Mouse (Mus musculus) frontal cortex, postnatal 25 days (tissue): ENCODE measurements around the gene Txnip.

Experiments
- DNase-seq, 2 experiments: peaks; one replicate each; pipeline ENCODE4 v3.0.0; 2022; ENCODE audit warnings: low spot score in 2 of 2

Txnip gene

GRCm38 (mm10) chr3:96569506-96569905, 11.7 kb downstream of the Txnip start:
- no peak for DNase-seq

DNA sequence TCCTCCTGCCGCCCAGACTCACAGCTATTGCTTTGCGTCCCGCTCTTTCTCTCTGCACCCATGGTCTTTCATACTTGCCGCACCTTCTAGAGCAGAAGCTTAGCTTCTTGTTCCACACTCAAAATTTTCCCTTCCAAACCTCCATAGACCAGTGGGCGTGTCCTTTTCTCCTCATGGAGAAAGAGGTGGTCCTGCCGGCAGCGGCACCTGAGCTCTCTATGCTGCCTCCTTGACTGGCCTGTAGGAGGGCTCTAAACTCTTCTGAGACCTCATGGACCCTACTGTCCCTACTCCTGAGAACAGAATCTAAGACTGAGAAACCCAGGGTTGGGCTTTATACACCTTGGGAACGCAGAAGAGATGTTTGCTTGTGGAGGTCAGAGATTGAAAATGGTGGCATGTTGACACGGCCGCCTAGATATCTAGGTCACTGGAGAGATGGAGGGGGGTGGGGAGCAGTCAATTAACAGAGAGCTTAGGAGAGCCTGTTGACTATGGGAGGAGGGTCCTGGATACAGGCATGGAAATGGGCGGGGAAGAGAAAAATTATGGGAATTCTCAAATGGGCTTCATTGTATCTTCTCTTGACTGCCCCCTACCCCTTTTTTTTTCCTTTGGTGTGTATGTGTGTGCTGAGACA, 12.3 kb downstream of the Txnip start:
- DNase-seq = no peak

DNA sequence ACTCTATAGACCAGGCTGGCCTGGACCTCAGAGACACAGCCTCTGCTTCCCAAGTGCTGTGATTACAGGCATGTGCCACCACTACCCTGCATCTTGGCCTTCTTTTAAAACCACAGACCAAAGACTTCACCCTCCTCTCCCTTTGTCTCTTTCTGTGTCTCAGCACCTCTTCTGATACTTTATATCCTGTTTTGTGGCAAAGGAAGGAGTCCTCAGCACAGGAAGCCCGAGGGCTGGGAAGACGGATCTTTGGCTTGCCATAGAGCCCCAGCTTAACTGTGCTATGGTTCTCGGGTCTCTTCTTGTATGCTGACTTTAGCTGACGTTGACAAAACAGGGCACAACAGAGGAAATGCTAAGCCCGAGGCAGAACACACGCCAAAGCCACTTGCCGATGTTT, 12.9 kb downstream of the Txnip start:
- no peak for DNase-seq

DNA sequence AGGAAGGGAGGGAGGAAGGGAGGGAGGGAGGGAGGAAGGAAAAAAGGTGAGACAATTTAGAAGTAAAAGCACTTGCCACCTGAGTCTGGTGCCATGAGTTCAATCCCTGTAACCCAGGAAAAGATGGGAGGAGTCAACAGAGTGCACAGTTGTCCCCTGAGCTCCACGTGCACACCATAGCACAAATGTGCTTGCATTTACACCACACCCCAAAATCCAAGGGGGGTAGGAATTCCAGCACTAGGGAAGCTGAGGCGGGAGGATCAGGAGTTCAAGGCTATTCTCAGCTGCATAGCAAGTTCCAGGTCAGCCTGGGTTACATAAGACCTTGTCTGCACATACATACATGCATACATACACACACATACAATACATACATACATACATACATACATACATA, 13.6 kb downstream of the Txnip start:
- no peak for DNase-seq

DNA sequence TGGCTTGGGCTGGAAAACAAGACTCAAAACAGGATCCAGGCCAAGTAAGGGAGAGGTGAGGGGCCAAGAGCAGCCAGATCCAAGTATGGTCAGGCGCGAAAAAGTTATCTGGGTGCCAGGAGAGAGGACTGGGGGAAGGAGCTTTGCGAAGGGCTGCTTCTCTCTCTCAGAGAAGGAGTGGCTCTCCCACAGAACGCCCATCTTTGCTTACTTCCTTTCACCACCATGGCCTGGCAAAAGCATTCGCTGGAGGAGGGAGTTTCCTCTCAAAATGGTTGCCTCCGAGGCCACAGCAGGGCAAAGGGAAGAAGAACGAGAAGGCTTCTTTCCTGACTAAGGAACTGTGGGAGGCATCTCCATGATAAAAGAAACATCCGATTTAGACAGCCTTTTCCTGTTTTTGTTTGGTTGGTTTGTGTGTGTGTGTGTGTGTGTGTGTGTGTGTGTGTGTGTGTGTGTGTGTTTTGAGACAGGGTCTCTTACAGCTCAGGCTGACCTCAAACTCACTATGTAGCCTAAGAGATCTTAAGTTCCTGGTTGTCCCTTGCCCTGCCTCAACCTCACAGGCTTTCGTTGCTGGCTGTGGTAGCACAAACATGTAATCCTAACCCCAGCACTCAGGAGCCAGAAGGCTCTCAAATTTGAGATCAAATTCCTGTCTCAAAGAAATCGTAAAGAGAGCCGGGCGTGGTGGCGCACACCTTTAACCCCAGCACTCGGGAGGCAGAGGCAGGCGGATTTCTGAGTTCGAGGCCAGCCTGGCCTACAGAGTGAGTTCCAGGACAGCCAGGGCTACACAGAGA, 14.3 kb downstream of the Txnip start:
- DNase-seq = no peak

GRCm38 (mm10) chr3:96573611-96574511, 16.1 kb downstream of the Txnip start:
- DNase-seq = no peak

GRCm38 (mm10) chr3:96575272-96575984, 17.7 kb downstream of the Txnip start:
- DNase-seq = no peak

DNA sequence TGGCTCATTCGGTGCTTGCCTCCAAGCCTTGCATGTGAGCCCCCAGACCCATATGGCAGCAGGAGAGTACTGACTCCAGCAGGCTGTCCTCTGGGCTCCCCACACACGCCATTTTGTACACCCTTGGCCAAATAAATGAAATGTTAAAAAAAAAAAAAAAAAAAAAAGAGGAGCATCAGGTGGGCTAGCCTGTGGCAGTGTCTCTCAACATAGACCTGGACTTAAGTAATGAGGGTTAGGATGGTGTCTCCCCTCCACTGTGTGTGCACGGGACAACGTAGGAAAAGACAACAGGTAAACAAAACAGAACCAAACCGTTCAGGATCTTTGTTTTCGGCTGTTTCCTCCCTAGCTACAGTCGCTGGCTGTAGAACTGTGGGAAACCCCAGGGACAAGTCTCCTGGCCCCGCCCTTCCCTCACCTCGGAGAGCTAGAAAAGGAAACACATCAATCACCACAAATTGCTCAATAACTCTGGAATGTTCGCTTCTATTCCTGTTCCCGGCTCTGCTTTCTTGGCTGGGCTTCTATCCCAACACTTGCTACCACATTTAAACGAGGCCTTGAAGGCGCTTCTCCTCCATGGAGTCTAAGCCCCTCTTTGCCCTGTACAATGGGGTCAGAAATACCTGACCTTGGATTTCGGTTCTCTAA, 18.4 kb downstream of the Txnip start:
- DNase-seq = no peak

DNA sequence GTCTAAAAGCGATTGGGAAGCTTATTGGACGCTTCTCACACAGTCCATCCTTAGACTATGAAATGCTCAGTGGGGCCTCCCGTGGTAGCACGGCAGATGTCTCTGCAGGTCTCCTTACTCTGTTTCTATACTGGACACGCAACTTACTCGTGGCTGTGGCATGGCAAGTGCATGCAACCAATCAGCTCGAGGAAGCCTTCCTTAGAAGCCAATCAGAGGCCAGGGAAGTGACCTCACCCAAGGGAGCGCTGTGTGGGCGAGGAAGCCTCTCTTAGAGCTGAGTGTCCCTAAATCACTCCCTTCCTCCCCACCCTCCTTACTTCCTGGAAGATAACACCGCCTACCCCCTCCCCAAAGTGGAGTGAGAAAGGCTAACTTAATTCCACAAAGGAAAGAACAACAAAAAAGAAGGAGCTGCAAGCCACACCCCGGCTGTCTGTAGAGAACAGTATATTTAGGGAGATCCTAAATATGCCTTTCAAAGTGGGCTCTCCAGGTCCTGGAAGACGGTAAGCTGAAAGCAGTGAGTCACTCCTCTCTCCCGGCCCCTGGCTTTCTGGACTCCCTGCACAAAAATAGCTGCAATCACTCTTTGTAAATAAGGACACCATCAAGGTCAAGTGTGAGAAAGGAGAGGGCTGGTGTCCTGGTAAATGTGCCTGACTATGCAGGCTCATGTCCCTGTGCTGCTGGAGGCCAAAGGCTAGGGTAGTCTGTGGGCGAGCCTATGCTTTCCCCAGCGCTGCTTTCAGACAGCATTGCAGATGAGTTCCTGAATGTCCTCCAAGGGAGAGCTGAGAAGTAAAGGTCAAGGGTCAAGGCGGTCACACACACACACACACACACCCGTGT, 19.2 kb downstream of the Txnip start, which contains the start of gene Gm16253:
Gene Gm16253 (plus strand): TSS at position 295 of the 852 bp plus-strand sequence.
- DNase-seq = peak; percentile 75 to 81

- DNase-seq = no peak
Observed at GRCm38 (mm10) chr3:96577566-96577965, 19.8 kb downstream of the Txnip start.

DNA sequence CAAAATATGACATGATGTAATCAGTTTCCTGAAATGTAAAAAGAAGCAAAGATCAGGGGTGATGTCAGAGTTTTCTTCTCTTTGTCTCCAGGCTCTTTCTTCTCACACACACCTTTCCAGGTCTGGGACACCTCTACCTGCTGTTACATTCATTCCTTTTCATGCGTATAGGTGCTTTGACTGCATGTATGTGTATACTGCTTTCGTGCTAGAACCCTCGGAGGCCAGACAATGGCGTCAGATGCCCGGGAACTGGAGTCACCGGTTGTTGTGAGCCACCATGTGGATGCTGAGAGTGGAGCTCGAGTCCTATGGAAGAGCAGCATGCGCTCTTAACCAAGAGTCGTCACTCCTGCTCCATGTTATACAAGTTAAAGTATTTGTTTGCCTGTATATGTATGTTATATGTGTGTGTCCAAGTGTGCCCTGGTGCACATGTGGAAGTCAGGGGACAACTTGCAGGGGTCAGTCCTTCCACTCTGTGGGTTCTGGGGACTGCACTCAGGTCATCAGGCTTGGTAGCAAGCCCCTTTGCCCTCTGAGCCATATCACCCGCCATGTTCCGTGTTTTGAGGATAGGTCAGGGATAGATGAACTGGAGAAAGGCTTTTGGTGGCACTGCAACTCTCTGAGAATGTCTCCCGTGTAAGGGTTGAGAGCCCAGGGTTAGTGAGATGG, 20.9 kb downstream of the Txnip start:
- no peak for DNase-seq

DNA sequence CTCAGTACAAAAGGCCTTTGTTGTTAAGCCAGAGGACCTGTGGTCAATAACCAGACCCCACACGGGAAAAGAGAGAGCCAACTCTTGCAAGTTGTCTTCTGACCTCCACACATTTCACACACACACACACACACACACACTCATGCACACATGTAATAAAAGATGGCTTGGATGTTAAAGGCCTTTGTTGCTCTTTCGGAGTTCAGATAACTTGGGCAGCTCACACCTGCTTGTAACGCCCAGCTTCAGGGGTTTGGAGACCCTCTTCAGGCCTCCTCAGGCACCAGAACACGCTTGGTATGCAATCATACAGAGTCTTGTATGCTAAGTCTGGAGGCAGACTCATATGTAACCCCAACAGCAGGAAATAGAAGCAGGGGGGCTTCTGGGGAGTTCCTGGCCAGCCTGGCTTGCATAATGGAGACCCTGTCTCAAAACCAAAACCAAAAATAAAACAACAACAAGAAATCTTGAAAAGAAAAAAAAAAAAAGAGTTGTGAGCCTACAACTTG, 21.5 kb downstream of the Txnip start:
- no peak for DNase-seq

GRCm38 (mm10) chr3:96579885-96580454, 22.2 kb downstream of the Txnip start:
- peak; percentile 85 to 95 for DNase-seq

DNA sequence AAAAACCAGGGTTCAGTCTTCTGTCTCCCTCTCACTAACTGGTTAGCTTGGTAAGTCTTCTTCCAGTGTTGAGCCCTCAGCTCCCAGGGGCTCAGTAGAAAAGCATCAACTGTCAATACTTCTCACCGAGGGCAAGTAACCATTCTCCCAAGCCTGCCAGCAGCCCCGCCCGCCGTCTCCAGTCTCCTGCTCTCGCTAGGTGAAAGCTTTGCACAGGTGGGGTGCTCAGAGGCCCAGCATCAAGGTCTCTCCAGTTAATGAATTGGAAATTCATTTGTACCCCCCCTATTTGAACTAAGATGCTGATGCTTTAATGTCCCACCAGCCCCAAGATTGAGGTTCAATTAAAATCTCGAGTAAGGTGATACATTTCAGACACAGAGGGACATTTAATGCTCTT, 23.4 kb downstream of the Txnip start:
- no peak for DNase-seq

GRCm38 (mm10) chr3:96581771-96582515, 24.2 kb downstream of the Txnip start:
- no peak for DNase-seq

- no peak for DNase-seq
Observed at GRCm38 (mm10) chr3:96583386-96583785, 25.6 kb downstream of the Txnip start.

GRCm38 (mm10) chr3:96590657-96591056, 32.9 kb downstream of the Txnip start:
- no peak for DNase-seq

- DNase-seq = no peak
Observed at GRCm38 (mm10) chr3:96593374-96593773, 35.6 kb downstream of the Txnip start.
